Mouse (Mus musculus): ENCODE measurements around the gene Tbc1d19. TPM values are rescaled to one million over a fixed set of nuclear protein-coding genes. Genes with fewer than 3 reads are reported as not detected.

Tbc1d19 gene
- total RNA-seq, 2 experiments from 2014 or later = 37.1 to 39.4 TPM

DNA sequence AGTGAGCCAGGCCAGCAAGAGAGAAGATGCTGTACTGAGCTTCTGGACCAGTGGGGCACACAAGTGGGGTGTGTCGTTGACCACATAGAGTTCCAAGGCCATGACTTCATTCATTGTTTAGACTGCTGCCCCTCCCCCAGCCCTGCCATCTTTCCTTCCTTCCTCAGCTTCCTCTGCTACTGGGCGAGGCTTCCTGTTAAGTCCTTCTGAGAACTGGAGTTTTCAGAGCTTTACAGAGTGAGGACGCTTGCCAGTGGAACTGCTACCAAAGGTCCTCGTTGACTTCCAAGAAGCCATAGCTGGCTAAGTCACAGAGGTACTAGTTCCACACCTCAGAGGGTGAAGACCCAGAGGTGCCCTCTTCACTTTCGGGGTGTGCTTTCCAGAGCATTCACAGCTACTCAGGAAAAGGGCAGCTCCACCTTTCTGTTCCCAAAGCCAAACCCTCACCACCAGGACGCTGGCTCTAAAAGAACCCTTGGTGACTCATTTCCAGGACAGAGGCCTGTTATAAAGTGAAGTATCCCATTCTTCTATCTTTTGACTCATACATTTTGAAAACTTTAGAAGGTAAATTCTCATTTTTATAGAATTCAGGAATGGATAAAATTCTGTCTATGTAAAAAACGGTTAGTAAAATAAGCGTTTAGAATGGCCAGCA lies 139.3 kb downstream of the Tbc1d19 start:
- no peak for DNase-seq (ENCODE audit: low spot score in 2 of 2)

- DNase-seq (ENCODE audit: low spot score in 2 of 2) = no peak
Measured at GRCm38 (mm10) chr5:53950189-53950588, 140.8 kb downstream of the Tbc1d19 start.

- no peak for DNase-seq (ENCODE audit: low spot score in 2 of 2)
Measured at GRCm38 (mm10) chr5:53953216-53953615, 143.8 kb downstream of the Tbc1d19 start.

Other genes starting within 250 kb of the Tbc1d19 start
- under 1 TPM in 1 of 2 experiments, not detected in 1; 0.33 TPM for gene Cckar, start 101.9 kb upstream of the Tbc1d19 start, total RNA-seq (2021)
- gene Stim2, start 188.9 kb downstream of the Tbc1d19 start, total RNA-seq (2021) = 10 to 100 TPM; 85.3 to 87.1 TPM